Mouse (Mus musculus) liver, postnatal 0 days (tissue): ENCODE results near the gene Ccdc9b.

Source experiments
- CTCF ChIP-seq: sonication (generic); IDR thresholded peaks from 2 replicates; pipeline ENCODE4 v1.5.1; 2016; ENCODE audit warnings: antibody characterized with exemption, low read depth
- EP300 ChIP-seq: IDR thresholded peaks from 2 replicates; pipeline ENCODE4 v1.6.1; 2016; ENCODE audit warnings: antibody characterized with exemption, low read depth, mild to moderate bottlenecking

GRCm38 (mm10) chr2:118761906-118762783, at the start of gene Ccdc9b:
- TF ChIP-seq CTCF (no peak), EP300 (no peak; the same call in 1 of the 2 replicates)
